Mouse (Mus musculus) thymus, postnatal 10 days (tissue): ENCODE results near the gene Map1lc3b.
"Not testable (repeated sequence)": the region's sequence is repeated elsewhere in the genome, so short reads cannot be mapped to it uniquely, and the experiment has no call there.

Experiments used
- DNase-seq, 2 experiments: peaks; one replicate each; pipeline ENCODE4 v3.0.0; 2021; ENCODE audit warnings: low spot score in 2 of 2

The Map1lc3b gene

DNA sequence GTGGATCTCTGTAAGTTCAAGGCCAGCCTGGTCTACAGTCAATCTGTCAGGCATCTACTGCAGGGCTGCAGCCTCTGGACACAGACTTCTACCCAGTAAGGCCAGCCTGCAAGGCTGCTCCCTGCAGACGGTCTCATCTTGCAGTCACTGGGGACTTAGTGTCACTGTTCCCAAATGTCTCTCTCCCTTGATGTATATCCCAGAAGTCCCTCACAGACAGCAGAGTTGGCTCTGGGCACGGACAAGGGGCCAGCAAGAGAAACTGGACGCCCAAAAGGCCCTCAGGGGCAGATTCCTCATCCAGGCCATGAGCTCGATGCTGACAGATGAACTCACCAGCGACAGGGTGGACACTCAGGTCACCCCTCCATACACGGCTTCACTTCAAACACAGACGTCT is 18.0 kb upstream of the Map1lc3b start:
- no peak for DNase-seq

DNA sequence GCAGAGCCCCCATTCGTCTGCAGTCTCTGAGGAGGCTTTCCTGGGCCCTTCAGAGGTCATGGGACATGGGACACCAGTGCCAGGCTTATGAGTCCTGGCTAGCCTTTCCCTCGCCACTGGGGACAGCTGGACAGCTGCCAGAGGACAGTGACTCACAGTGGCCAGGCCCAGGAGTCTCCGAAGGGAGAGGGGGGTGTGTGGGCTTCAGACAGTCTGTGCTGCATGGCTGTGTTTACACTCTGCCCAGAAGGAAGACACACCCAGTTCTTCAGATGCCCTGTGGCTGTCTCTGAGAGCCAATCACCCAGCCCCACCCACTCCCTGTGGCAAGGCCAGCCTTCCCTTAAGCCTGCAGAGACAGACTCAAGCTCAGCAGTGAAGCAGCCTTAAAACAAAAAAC is 16.9 kb upstream of the Map1lc3b start:
- no peak for DNase-seq

DNA sequence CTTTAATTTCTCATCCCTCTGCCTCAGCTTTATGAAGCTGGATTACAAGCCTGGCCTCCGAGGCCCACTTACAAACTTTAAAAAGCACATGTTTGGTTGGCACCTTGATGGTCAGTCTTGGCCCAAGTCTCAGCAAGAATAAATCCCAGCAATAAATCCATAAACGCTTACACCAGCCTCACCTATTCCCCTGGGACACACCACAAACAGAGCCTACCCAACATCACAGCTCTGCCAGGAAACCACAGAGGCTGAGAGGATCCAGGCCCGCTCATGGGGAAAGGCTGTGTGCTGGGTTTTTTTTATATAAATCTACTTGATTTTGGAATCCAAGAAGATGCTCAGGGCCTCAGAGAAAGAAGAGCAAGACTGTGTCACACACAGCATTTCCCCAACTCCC is 14.5 kb upstream of the Map1lc3b start:
- no peak for DNase-seq

DNA sequence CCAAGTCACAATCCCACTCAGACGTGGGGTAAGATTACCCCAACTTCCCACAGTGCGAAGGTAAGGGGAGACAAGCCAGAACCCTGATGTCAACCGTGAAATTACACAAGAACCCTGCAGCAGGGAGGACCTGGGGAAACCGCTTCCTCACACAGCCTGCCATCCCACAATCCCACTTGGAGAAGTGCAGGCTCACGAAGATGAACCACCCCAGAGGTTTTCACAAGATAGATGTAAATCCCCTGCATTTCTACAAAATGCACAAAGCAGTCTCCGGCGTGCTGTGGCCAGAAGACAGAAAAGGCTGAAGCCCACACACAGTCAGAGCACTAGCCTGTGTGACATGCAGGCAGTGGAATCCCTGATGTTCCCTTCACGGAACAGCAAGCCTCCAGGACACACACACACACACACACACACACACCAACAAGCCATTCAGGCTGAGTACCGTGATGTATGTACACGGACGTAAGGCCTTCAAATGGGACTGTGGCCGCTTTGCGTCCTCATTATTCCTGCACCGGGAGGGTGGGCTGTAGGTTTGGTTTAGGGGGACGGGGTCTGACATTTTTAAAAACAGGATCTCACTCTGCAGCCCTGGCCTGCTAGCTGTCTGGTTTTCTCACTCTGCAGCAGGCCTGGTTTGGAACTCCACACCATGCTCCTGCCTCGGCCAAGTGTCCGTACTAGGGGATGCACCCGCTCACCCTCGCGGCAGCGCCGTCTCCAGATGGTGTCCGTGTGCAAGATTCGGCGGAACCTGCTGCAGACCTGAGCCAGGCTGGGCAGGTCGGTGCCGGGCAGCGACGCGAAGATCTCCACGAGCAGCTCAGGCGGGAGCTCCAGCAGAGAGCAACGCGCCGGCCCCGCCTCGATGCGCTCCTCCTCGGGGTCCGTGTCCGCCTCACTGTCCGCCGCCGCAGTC is 12.1 kb upstream of the Map1lc3b start:
- DNase-seq: no peak

DNA sequence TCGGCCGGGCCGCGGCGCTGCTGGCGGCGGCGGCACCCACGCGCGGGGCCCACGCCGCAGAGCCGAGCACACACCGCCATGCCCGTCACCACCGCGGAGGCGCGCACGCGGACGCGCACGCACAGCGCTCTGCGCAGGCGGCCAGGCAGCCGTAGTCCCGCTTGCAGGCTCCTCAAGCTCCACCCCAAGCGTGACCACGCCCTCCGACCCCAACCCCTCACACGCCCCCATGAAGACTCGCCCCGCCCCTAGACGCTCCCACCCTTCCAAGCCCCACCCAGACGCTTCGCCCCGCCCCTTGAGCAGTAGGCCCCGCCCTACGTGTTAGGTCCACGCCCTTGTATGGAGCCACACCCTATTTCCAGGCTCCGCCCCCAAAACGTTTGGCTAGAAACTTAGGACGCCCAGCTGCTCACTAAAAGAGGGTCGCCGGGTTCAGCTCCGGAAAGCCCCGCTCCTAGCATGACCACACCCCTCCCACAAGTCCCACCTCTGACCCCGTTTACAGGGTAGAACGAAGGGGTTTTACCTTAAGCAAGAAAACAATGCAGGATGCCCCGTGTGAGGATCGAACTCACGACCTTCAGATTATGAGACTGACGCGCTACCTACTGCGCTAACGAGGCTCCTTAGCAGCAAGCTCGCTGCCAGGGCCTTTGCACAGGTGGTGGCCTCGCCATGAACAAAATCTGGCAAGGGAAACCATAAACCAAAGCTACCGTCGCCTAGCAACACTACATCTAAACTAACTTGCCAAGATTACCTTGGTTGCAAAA is 11.3 kb upstream of the Map1lc3b start, which contains the start of gene Fbxo31:
Fbxo31 (minus strand) TSS at position 131 of the 776 bp plus-strand sequence.
- DNase-seq: peak; percentile 92 to 97

DNA sequence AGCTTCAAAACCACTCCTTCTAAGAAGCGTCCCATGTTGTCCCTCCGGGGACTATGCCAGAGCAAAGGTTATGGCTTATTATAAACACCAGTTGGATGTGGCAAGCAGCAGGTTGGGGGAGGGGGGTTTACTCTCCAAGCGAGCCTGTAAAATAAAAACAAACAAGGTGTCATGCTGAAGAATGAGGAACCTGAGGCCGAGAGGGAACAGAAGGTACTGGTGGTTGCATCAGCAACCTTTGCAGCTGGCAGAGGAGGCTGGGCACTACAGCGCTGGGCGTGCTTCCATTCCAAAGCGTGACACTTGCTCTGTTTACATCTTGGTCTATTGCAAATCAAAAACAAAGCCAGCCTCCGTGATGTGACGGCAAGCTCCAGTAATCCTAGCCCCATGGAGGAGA is 9.7 kb upstream of the Map1lc3b start:
- no peak for DNase-seq

DNA sequence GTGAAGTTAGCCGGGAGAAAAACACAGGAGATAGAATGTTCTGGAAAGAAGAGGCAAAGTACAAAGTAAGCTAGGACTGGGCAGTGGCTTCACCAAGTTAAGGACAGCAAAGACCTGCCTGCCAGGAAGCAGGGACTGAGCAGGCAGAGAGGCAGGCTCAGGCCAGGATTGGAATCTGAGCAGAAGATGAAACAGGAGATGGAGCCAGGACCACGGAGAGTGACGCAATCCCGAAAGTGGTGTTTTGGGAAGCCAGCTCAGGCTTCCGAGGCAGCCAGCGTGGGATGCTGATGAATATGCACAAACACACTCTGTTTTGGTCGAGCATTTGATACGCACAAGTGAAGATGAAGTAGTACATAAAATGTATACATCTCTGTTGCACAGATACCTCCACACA is 6.5 kb upstream of the Map1lc3b start:
- no peak for DNase-seq

DNA sequence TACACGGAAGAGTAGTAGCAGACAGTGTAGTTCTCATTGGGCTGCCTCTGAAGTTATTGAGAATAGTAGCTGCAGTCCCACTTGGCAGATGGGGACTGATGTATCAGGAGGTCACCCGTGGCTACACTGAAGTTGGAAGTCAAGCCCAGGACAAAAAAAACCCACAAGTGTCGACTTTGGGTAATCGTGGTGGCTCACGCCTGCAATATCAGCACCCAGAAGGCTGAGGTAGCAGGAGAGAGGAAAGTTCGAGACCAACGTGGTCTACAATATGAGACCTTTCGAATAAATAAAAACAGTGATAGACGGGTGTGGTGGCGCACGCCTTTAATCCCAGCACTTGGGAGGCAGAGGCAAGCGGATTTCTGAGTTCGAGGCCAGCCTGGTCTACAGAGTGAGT is 5.4 kb upstream of the Map1lc3b start:
- no peak for DNase-seq

DNA sequence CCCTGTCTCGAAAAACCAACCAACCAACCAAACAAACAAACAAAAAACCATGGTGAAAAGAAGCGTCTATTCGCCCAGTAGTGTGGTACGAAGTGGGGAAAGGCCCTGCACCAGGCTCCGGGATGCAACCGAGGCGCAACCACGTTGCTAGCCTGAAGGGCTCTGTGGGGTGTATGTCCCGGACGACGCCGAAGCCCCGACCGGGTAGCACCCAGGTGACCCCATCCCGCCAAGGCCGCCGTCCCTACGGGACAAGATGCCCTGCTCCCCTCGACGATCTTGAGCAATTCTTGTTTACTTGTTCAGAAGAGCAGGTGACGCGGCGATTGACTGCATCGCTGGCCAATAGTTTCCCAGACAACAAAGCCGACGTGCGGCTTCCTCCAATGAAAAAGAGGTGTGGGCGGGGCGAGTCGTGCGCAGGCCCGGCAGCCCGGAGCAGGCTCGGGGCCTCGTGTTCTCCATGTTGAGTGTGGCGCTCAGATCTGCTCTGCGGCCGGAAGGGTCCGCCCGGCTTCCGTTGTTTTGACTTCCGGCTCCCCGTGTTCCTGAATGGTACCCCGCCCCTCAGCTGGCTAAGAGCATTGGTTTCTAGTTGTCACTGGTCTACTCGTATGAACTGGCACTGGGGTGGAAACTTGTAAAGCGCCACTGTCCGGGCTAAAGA is 4.9 kb upstream of the Map1lc3b start:
- peak; percentile 99 to 100 for DNase-seq

DNA sequence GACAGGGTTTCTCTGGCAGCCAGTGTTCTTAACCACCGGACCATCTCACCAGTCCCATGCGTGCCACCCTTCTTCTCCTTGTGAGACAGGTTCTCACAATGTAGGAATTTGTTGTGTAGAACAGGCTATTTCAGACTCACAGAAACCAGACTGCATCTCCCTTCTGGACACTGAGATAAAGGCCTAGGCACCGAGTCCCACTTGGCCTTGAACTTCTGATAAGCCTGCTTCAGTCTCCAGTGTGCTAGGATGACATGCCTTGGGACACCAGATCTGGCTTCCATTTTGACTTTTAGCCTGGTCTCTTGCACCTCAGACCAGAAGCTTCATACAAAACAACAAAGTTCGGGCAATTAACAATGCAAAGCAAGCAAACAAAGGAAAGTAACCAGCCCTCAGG is 1.4 kb upstream of the Map1lc3b start:
- DNase-seq: no peak

DNA sequence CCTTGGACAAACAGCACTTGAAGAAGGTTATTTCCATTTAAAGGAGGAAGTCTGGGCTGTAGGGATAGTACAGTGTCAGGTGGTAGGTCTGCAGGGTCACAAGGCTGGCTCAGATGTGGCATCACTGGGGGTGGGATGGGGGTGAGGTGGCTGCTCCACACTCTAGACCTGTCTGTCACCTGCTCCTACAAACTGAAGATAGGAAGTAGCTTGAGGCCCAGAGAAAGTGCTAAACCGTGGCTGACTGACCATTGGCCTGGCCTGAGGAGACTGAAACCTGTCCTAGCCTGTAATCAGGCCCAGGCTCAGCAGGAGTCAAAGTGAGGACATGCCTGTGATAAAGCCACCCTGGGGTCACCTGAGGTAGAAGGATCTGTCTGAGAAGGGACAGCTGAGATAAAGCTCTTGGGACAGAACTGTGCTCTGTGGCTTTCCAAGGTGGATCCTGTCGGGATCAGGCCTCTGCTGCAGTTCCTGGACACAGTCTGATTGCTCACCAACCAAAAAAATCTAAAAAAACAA is 895 bp upstream of the Map1lc3b start:
- no peak for DNase-seq

DNA sequence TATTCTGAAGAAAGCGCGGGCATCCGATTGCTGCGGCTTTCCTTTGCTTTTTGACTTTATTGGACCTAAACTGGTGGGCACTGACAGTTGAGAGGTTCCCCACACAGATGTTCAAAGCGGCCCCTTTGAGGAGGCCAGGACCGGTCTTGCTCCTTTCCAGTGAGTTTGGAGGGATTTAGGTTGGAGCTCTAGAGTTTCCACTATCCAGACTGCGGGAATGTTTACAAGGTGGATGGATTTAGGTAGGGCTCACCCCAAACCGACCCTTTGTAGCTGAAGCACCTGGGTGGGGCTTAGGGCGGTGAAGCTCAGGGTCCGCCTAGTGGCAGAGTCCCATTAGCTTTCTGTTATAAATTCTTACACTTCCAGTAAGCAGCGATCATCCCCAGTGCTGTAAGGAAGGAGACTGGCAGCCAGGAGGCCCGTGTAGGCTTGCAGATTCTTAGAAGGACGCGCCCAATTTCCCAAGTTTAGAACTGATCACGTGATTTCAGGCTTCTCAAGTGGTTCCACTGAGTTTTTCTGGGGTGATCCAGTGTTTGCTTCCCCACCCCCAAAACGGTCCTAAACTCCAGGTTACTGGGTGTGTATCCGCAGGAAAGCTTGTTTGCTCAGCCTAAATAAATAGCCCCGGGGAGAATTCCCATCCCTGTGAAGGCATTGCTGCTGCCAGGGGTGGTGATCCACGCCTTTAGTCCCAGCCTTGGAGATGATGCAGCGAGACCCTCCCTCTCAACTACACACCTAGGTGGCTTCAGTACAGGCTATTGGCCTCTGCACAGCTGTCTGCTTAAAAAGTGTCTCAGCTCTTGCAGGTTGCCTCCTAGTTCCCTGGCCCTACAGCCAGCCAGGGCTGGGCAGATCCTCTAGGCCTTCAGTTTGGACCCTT is 1.3 kb downstream of the Map1lc3b start:
- peak; percentile 42 to 55 for DNase-seq

DNA sequence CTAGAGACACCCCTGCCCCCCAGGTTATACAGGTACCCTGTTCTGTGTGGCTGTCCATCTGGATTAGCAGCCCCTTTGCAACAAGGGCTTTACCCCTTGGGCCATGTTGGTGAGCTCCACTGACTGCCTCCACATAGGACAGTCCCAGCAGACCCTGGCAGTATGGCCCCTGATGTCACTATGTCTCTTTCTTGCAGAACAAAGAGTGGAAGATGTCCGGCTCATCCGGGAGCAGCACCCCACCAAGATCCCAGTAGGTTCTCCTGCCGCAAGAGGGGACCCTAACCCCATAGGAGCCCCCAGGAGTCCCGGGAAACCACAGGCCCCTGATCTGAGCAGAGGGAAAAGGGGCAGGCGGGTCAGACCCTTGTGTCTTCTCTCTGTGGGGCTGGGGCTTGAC is 3.1 kb downstream of the Map1lc3b start:
- DNase-seq: no peak

DNA sequence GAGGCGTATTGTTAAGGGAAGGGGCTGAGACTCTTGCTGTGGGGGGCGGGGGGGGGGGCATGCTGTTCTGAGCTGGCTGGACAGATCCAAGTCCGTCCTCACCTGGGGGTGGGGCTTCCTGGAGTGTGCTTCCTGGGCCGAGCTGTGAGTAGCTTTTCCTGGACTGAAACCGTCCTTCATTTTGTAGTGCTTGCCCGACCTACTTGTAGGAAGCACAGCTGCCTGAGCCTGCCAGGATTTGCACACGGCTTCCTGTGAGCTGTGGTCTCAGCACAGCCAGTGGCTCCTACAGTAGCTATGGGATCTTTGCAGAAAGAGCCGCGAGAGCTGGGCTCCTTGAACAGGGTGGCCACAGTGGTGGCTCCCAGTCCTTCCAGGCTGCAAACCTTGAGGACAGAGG is 3.8 kb downstream of the Map1lc3b start:
- no peak for DNase-seq

DNA sequence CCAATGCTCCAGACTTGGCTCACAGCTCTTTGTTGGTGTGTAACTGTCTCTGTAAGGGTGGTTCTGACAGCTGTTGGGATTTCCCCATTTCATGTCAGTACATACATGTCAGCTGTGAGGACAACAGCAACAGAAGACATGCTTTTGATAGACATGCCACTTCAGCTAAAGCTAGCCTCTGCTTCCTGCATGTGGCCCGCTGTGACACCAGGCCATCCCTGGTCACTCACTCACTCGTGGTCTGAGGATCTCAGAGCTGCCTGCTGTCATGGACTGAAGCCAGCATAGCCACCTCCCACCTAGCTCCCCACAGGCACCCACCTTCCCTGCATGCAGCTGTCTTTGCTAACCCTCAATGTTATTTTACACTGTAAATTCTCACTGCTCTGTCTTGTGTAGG is 7.3 kb downstream of the Map1lc3b start:
- not testable (repeated sequence) for DNase-seq

DNA sequence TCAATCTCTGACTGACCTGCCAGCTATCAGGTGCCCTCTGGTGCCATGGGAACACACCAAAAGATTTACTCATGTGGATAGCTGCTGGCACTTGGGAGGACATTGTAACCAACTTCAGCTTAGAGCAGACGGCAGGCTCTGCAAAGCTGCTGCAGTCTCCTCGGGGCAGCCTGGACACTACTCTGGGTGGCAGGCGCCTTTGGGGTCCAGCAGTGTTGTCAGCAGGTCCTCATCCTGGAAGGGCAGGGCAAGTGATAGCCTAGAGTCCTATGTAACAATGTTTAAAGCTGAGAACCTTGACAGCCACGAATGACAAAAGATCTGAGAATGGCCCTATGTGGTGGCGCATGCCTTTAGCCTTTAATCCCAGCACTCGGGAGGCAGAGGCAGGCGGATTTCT is 8.0 kb downstream of the Map1lc3b start:
- no peak for DNase-seq

DNA sequence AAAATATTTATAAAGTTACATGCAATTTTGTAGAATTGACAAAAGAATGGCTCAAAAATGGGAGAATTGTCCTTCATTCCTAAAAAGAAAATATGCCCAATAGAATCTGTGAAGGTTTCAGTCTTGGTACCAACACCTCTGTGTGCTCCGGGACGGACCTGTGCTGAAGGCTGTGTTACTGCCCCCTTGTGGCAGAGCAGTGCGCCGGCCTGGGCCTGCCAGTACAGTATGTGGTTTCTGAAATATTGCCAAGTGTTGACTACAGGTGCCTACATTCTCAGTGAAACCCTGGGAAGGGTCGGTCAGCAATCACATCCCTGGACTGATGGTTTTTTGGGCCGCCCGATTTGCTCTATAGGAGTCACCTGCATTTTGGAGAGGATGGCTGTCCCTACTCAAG is 8.7 kb downstream of the Map1lc3b start:
- DNase-seq: peak; percentile 54 to 81

DNA sequence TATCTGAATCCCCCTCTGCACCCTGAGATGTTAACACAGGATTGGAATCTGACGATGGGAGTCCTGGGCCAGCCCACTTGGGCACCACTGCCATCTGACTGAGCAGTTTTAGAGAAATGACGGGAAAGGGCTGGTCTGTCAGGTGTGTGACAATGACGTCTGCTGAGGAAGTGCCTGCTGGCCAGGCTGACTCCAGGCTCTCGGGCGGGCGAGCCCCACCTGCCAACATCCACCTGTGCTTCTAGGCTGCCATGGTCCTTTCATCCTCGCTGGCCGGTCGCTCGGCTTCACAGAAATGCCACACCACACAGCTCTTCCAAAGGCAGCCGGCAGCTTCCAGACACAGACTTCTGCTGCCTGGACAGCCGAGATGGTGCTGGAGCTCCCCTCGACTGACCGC is 9.7 kb downstream of the Map1lc3b start:
- DNase-seq: no peak

DNA sequence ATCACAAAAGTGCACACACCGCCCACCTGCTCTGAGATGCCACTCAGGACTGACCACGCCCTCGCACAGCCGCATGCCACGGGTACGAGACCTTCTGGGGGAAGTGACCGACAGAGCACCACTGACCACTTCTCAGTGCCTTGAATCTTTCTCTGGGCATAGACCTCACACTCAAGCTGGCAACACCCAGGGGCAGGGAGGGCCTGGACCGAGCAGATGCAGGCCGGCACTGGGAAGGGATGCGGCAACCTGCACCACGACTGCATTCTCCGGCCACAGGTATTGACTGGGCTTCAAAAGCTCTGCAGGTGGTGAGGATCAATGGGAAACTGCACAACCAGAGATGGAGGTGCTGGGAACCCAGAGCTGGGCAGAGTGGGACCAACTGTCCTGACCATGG is 12.2 kb downstream of the Map1lc3b start:
- DNase-seq: no peak

DNA sequence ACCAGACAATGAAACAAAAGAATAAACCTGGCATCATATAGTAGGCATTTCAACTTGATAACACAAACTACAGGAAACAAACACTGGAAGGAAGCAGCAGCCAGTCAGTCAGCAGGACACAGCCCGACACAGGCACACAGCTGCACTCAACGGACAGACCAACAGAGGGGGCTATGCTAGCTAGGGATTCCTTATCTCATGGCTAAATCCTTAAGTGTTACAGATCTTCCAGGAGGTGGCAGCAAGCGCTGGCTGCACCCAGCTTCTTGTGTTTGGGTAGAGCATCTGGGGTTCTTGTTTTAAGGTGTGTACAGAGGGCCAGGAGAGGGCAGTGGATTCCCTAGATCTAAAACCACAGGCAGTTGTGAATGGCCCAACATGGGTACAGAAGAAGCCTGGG is 12.7 kb downstream of the Map1lc3b start:
- peak; percentile 45 to 70 for DNase-seq

DNA sequence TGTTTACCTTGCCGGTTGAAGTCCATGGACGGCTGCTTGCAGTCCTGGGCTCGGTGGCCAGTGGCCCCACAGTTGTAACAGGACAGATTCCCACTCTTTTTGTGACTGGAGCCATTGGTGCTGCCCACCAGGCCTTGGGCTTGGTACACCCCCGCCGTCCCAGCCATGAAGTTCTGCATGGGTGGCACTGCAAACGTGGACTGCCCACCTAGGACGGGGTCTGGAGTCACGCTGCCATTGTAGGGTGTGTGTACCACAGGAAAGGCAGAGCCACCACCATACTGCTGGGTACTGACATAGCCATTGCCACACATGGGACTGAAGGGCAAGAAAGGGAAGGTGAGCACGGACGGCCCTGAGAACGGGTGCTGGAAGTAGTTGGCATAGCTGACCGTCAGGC is 13.6 kb downstream of the Map1lc3b start:
- DNase-seq: no peak
